Mouse (Mus musculus) splenic B cell, adult 2 months (primary cell): ENCODE results near the gene Thpo.

Source experiments
- DNase-seq: peaks from one replicate; pipeline ENCODE4 v3.0.0-alpha.2; 2011; ENCODE audit warnings: low read depth, low spot score
- H3K27me3 ChIP-seq: 2 replicates; pipeline ENCODE4 v1.6.1; 2012; ENCODE audit warnings: mild to moderate bottlenecking, low read length, moderate library complexity, mixed read lengths; ENCODE audit not compliant: control insufficient read depth, poor library complexity, insufficient read depth, severe bottlenecking
- H3K36me3 ChIP-seq: 2 replicates; pipeline ENCODE4 v1.6.1; 2012; ENCODE audit warnings: mild to moderate bottlenecking, low read length, moderate library complexity, mixed read lengths; ENCODE audit not compliant: control insufficient read depth, poor library complexity, insufficient read depth, severe bottlenecking

Thpo gene

DNA sequence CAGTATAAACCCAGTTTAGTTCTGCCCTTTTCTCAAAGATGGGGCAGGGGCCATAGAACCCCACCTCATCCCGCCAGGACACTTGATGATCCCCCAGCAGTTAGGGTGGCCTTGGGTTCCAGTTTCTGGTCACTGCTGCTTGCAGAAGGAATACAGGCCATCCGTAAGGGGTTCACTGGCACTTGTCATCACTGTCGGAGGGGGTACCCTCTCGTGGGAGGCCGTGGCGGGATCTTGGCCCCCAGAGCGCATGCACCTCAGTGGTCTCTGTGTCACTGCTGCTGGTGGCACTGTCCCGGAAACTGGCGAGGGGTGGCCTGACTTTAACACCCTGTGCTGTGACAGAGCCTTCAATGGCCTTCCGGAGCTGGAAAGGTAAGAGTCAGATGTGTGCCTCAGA is 31.2 kb downstream of the Thpo start:
- DNase-seq = no peak
- Histone ChIP-seq H3K27me3 (no peaks in the 10 kb centered on the region), H3K36me3 (no peaks in the 10 kb centered on the region)

DNA sequence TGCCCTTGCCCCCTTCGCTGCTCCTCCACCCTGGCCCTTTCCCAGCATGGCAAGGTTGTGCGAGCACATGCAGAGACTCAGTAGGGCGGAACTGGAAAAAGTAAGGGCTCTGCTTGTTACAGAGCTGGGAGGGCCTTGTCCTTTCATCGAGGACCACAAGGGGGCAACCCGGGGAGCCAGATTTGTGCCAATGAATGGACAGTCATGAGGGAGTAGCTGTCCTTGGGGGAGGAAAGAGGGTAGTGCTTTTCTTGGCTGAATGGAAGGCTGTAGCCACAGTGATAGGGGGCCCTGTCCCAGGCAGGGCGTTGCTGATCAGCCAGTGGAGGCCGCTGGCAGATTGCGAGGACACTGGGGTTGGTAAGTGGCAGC is 31.8 kb downstream of the Thpo start:
- DNase-seq = peak; percentile 66
- no peaks in the 10 kb centered on the region; the same call in 1 of the 2 replicates for H3K27me3 ChIP-seq
- H3K36me3 ChIP-seq = no peaks in the 10 kb centered on the region

DNA sequence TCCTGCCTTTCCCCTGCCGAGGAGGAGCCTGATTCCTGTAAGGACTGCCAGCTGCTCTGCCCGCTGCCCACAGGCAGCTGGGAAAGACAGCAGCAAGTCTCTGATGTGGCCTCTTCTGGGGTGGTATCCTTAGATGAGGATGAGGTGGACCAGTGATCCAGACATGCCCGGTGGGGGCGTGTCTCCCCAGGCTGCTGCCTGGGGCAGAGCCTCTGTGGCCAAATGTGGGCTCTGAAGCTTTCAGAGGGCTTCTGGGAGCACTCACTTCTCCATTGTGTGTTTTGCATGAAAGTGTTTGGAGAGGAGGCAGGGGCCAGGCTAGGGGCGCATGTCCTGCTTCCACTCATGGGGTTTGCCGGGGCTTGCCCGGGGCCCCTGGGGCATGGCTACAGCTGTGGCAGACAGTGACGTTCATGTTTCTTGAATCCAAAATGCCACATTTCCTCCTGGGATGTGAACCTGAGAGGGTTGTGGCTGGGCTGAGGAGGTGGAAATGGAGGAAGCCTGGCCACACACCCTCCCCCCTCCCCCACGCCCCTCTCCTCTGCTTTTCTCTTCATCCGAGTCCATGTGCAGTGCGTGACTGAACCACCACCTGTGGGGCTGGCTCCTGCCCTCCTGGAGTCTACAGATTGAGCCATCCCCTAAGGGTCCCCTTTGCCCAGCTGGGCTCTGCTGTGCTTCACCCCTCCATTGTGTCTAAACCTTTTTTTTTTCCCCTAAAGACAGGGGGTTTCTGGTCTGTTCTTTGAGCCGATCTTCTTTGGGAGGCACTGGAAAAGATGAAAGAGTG is 32.4 kb downstream of the Thpo start:
- Histone ChIP-seq H3K36me3 (no peaks in the 10 kb centered on the region), H3K27me3 (no peaks in the 10 kb centered on the region; the same call in 1 of the 2 replicates)
- peak; percentile 24 for DNase-seq

DNA sequence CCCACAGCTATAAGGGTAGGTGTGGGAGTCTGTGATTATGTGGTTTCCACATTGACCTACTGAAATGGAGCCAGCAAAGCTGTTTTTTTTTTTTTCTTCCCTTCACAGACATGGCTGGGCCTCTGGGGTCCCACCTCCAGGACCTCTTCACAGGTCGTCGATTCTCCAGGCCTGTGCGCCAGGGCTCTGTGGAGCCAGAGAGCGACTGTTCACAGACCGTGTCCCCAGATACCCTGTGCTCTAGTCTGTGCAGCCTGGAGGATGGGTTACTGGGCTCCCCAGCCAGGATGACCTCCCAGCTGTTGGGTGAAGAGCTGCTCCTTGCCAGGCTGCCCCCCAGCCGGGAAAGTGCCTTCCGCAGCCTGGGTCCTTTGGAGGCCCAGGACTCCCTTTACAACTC is 33.0 kb downstream of the Thpo start:
- Histone ChIP-seq H3K27me3 (no peaks in the 10 kb centered on the region; the same call in 1 of the 2 replicates), H3K36me3 (no peaks in the 10 kb centered on the region)
- DNase-seq = no peak

DNA sequence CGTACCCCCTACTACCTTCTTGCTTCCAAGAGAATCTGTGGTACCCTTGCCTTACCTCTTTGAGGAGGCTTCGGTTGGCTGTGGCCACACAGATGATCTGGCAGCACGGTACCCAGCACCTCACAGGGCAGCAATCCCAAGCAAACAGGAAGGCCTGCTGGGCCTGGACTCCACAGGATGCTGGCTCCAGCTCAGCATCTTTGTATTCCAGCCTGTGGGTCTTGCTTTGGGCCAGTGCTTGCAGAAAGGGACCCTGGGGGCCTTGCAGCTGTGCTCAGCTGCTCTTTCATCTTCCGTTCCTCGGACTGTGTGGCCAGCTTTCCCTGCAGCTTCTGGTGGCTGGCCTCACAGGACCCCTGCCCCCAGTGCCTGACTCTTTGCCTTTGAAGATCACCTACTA is 34.3 kb downstream of the Thpo start:
- Histone ChIP-seq H3K27me3 (no peaks in the 10 kb centered on the region; the same call in 1 of the 2 replicates), H3K36me3 (no peaks in the 10 kb centered on the region)
- no peak for DNase-seq

DNA sequence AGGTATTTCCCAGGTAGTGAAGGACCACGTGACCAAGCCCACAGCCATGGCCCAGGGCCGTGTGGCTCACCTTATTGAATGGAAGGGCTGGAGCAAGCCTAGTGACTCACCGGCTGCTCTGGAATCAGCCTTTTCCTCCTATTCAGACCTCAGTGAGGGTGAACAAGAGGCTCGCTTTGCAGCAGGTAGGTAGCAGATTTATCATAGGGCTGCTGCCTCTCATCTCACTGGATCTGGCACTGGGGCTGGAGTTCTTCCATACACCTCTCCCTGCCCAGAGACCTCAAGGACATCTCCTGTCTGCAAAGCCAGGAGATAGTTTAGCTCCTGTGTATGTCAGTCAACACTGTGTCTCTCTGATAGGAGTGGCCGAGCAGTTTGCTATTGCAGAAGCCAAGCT is 35.0 kb downstream of the Thpo start:
- DNase-seq = no peak
- H3K36me3 ChIP-seq = no peaks in the 10 kb centered on the region
- H3K27me3 ChIP-seq = no peaks in the 10 kb centered on the region; the same call in 1 of the 2 replicates

DNA sequence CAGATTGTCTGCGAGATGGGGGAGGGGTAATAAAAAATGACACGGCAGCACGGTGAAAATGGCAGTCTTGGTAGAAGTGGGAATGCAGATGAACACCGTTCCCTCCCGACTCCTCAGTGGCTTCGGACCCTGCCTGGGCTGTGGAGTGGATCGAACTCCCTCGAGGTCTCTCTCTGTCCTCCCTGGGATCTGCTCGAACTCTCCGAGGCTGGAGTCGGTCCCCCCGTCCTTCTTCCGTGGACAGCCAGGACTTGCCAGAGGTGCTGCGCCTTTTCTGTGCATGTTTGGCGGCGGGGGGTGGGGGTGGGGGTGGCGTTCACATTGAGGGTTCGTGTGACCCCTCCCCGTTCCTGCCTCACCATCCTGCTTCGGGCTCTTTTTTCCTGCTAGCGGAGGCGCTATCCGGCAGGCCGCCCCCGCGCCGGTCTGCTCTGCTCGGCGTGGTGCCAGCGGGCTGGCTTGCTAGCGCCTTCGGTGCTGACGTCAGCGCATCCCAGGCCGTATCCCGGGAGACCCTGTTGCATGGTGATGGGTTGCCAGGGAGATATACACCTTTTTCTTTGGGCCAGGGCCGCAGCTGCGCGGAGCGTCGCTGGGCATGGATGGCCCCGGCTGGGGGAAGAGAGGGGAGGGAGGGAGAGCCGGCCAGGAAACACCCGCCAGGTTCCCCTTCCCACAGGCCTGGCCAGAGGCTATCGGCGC is 38.5 kb downstream of the Thpo start:
- DNase-seq = peak; percentile 20
- H3K27me3 ChIP-seq = no peaks in the 10 kb centered on the region; the same call in 1 of the 2 replicates
- H3K36me3 ChIP-seq = no peaks in the 10 kb centered on the region

DNA sequence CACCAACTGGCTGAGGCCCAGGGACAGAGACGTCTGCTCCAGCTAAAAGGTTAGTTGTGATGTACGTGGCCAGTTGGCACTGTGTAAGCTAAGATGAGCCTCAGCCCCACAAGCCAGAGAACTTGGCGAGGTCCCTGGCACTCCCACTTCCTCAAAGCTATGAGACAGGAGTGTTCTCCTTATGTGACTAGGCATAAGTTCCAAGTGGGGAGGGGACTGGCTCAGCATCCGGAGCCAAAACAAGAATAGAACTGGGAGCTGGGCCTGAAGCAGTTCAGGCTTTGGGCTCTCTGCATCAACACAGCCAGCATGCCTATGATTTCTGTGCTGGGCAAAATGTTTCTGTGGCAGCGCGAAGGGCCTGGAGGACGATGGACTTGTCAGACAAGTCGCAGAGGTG is 39.5 kb downstream of the Thpo start:
- DNase-seq = no peak
- H3K36me3 ChIP-seq = peaks cover 3% of the 10 kb centered on the region; the same call in 1 of the 2 replicates
- no peaks in the 10 kb centered on the region; the same call in 1 of the 2 replicates for H3K27me3 ChIP-seq

DNA sequence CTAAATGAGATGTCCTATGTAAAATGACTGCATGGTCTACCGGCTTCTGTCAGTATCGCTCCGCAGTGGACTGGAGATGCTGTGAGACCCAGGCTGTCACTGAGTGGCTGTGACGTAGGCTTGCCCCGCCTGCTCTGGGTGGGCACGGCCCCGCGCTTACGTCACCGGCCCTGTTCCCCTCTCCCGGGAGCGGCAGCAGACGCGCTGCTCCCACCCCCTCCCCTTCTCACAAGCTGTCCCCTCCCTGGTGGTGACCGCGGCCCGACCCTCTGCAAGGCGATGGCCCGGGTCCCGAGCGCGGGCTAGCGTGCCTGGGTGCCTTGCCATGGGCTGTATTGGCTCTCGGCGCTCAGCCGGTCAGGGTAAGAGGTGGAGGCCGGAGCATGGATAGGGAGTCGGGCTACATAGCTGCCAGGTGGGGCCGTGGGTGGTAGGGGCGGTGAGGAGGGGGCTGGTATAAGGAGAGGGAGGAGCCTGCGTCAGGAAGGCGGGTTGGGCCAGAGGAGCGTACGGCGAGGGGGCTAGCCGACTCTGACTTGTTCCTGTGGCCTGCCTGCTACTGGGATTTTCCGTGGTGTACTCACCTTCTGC is 41.1 kb downstream of the Thpo start, which contains the start of gene Fam131a:
Gene Fam131a (plus strand): TSS at position 131 of the 591 bp plus-strand sequence.
- H3K36me3 ChIP-seq = peaks cover 10% of the 10 kb centered on the region; the same call in 1 of the 2 replicates
- DNase-seq = peak; percentile 71

DNA sequence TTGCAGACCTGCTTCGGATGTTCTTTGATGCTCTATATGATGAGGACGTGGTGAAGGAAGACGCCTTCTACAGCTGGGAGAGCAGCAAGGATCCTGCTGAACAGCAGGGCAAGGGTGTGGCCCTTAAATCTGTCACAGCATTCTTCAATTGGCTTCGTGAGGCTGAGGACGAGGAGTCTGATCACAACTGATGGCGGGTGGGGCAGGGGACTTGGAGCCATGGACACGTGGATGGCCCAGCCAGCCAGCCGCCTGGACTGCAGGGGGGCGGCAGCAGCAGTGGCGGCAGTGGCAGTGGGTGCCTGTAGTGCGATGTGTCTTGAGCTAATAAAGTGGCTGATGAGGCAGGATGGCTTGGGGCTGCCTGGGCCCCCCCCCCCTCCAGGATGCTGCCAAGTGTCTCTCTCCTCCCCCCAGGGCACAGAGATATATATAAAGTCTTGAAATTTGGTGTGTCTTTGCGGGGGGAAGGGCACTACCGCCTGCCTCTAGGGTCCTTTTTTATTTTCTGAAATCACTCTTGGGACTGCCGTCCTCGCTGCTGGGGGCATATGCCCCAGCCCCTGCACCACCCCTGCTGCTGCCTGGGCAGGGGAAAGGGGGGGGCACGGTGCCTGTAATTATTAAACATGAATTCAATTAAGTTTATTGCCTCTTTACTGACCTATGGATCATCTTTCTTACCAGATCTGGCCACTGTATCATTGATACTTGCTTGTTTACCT is 41.9 kb downstream of the Thpo start:
- H3K36me3 ChIP-seq = peaks cover 12% of the 10 kb centered on the region; the same call in 1 of the 2 replicates
- no peaks in the 10 kb centered on the region; the same call in 1 of the 2 replicates for H3K27me3 ChIP-seq
- no peak for DNase-seq

More for the DNA sequence above, 41.1 kb downstream of the Thpo start, which contains the start of gene Fam131a:
- H3K27me3 ChIP-seq = no peaks in the 10 kb centered on the region; the same call in 1 of the 2 replicates

DNA sequence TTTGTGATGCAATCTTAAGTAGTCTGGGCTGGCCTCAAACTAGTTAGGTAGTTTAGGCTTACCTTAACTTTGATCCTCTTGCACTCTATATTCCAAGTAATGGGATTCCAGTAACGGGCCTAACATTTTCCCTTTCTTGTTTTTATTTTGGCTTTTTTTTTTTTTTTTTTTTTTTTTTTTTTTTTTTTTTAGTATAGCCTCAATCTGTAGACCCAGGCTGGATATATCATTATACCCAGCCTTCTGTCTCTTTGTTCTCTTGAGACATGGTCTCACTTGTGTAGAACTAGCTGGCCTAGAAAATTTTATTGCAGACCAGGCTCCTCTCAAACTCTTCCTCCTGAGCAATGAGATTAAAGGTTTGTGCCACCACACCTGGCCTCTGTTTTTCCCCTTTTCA is 42.7 kb downstream of the Thpo start:
- DNase-seq = no peak
- Histone ChIP-seq H3K27me3 (no peaks in the 10 kb centered on the region), H3K36me3 (peaks cover 19% of the 10 kb centered on the region)

DNA sequence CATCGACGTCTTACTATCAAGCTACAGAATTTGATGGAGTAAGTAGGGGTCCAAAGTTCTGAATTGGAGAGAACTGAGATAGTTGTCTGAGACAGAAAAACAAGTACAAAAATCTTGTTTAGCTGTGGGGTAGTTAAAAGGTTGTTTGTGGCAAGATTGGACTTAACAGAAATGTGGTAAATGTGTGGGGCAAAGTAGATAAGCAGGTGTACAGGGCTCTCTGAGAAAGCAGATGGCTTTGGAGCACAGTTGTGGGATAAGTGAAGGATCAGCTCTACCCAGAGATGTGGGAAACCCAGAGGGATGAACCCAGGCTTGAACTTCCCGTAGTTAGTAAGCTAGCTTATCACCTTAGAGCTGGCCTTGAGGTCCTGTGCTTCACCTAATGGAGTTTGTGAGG is 43.5 kb downstream of the Thpo start:
- DNase-seq = no peak

DNA sequence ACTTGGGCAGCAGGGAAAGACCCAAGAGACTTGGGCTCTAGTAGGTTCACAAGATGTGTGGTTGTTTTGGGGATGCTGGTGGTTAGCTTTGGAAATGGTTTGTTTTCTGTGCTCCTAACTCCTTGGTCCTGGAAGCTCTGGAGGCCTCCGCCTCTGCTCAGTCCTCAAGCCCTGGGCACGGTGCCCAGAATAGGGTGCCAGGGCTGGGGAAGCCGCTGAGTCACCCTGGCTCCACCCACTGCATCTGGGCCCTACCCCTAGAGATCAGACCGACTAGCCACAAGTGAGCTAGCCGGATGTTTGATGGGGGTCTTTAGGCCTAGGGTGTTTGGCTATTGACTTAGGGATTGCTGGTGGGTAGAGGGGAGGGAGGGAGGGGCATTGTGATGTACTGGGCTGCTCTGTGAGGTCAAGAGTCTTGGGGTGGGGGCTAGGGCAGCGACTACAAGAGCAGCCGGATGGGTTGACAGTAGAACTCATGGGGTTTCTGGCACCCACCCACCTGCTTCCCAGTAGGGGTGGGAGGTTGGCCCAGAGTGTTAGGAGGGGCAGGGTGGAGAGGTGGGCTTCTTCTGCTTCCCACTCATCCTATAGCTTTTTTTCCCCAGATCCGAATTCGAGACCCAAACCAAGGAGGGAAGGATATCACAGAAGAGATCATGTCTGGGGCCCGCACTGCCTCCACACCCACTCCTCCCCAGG is 56.2 kb downstream of the Thpo start:
- DNase-seq = no peak
- no peaks in the 10 kb centered on the region for H3K27me3 ChIP-seq
- peaks cover 19% of the 10 kb centered on the region for H3K36me3 ChIP-seq

More for the DNA sequence above, 43.5 kb downstream of the Thpo start:
- no peaks in the 10 kb centered on the region for H3K27me3 ChIP-seq
- peaks cover 21% of the 10 kb centered on the region for H3K36me3 ChIP-seq

DNA sequence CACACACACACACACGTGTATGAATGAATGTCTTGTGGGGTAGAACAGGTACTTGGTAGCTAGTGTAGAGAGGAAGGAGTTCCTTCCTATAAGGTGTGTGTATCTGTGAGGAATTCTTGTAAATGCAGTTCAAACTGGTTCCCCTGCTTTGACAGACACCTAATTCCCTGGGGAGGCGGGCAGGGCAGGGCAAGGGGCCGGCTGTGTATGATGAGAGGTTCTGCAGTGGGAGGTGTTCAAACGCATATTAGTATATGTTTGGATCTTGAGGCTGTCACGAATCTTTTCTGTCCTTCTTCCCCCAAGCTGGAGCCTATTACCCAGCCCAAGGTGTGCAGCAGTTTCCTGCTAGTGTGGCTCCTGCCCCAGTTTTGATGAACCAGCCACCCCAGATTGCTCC is 56.9 kb downstream of the Thpo start:
- Histone ChIP-seq H3K36me3 (peaks cover 16% of the 10 kb centered on the region), H3K27me3 (no peaks in the 10 kb centered on the region)
- no peak for DNase-seq
